Mouse (Mus musculus) spleen, adult 12 weeks (tissue): ENCODE results near the gene Pla2g2c.

ENCODE experiments used
- DNase-seq: peaks from one replicate; pipeline ENCODE4 v3.0.0; 2022; ENCODE audit warnings: low spot score

Gene Pla2g2c

DNA sequence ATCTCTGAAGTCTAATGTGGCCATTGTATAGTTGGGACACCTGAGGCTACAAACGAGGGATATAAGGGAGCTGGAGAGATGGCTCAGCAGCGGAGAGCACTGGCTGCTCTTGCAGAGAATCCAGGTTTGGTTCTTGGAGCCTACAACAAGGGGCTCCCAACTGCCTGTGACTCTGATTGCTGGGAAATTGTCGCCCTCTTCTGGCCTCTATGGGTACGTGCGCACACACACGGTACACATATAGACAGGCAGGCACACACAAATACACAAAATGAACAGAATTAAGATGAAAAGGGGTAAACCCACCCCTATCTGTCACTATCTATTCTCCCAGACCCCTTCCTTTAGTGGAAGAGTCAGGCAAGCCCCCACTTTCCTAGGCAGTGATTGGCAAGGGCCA lies 28.0 kb downstream of the Pla2g2c start:
- DNase-seq, result no peak

GRCm38 (mm10) chr4:138753608-138754007 lies 29.0 kb downstream of the Pla2g2c start:
- no peak for DNase-seq

- no peak for DNase-seq
Observed at GRCm38 (mm10) chr4:138754432-138754831, 29.8 kb downstream of the Pla2g2c start.

- DNase-seq, result no peak
Observed at GRCm38 (mm10) chr4:138755439-138755838, 30.8 kb downstream of the Pla2g2c start.

- DNase-seq, result no peak
Observed at GRCm38 (mm10) chr4:138755983-138756382, 31.4 kb downstream of the Pla2g2c start.

- DNase-seq, result no peak
Observed at GRCm38 (mm10) chr4:138757416-138757815, 32.8 kb downstream of the Pla2g2c start, which contains the start of gene Pla2g2f. Gene Pla2g2f (minus strand): TSS chr4:138757626.

DNA sequence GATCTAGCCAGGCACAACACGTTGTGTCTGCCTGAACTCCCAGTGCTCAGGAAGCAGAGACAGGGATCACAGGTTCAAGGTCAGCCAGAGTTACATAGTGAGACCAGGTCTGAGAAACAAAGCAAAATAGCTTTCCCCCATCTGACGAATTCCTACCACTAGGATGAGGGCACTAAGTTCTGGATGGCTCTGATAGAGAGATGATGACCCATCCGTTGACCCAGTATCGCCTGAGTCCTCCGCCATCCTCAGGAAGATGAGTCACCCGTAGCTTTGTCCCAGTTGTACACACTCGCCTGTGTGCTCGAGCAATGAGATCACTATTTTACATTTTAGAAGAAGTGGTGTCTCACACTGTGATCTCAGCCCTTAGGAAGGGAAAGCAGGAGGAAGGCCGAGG lies 37.7 kb downstream of the Pla2g2c start:
- DNase-seq, result no peak

DNA sequence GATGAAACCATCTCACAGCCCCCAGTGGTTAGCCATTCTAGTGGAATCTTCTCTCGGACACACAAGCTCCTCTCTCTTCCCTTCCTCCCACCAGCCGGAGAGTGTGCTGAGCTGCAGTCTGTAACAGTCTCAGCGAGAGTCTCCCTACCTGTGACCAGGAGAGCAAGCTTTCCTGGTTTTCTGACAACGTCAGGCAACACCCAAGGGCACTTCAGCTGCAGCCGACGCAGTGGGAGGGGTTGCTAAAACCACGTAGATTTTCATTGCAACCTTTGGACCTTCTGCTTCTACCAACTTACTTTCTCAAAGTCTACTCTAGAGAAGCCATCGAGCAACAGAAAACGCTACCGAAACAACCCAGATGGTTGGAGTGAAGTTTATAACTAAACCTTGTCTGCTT lies 47.4 kb downstream of the Pla2g2c start:
- no peak for DNase-seq

- no peak for DNase-seq
Observed at GRCm38 (mm10) chr4:138772386-138772785, 47.8 kb downstream of the Pla2g2c start.

- DNase-seq, result no peak
Observed at GRCm38 (mm10) chr4:138775435-138775834, 50.8 kb downstream of the Pla2g2c start, which contains the start of gene Pla2g2d. Gene Pla2g2d (plus strand): TSS chr4:138775735.

DNA sequence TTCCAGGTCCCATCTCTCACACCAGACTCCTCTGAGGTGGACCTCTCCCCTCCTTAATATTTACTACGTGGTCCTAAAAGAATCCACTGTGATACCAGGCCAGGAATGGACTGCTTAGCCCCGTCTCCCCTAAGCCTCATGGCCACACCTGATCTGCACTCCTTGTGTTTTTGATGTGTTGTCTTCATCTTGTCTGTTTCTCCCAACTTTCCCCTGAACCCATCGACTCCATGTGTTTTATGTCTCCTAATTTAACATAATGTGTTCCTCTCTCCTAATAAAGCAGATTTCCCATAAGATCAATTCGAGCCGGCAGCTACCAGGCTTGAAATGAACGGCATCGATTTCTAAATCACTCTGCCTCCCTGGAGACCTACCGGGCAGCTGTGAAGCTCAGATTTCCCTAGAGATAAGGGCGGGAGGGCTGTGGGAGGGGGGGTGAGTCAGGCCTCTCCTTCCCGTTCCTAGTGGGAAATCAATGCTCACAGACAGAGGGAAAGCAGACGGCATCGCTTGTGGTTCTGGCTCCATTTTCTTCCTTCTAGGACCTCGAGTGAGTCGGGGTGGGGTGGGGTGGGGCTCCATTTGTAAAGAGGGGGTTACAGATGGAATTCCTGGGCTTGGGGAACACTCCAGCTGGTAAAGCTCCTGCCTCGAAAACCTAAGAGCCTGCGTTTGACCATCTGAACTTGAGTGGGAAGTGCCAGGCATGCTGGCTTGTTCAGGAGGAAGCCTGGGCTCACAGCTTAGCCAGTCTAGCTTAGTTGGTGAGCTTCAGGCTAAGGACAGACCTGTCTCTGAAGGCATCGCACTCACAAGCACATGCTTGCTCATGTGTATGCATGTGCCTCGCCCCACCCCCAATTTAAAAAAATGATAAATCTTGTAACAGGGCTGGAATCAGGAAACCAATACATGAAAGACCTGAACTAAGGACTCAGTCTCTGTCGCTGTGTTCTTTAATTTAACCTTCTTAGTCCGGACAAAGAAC lies 53.1 kb downstream of the Pla2g2c start:
- no peak for DNase-seq

- DNase-seq, result no peak
Observed at GRCm38 (mm10) chr4:138780300-138780699, 55.7 kb downstream of the Pla2g2c start.

DNA sequence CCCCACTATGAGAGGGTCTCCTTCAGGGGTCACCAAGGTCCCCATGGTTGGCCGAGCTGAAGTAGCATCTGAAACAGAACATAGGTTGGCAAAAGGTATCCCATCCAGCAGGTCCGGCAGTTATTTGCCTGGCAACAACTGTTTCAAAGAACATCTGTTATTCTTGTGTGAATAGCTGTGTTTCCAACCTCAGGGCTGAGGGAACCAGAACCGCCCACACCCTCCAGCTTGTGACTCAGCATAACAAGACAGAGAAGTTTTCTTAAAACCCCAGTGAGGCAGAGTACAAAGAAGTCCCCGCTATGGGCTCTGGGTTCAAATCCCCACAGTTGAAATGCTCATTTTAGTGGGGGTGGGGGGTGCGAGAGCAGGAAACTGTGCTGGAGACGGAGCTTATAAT lies 57.5 kb downstream of the Pla2g2c start:
- DNase-seq, result no peak

DNA sequence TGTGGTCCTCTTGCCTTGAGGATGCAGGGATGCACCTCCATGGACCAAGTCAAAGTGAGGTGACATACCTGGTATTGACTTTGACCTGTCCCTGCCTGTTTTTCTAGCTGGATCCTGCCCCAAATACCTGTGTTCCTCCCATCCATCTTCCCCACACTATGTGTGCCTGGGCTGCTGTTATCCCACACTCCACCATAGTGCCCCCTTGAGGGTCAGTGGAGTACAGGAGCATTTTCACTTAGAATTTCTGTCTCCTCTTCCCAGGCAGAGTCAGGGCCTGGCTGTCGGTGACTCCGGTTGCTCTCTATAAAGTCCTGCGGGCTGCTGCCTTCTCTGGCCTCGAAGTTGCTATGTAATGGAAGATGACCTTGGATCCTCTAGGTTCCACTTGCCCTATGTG lies 61.1 kb downstream of the Pla2g2c start:
- no peak for DNase-seq

- DNase-seq, result no peak
Observed at GRCm38 (mm10) chr4:138786141-138786540, 61.5 kb downstream of the Pla2g2c start.

DNA sequence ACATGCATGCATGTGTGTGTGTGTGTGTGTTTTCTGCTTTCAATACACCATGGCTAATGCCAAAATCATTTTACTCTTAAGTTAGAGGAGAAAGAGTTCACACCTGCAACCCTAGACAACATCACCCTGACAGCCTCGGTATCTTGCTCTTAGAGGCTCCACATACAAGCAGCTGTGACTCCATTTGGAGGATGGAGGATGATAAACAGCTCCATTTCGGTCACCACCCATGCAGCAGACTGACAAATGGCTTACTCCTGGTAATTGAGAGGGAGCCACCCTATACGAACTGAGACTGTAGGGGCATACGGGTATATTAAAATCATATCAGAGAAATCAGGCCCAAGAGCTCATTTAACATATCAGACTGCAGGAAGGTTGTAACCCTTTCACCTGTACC lies 63.8 kb downstream of the Pla2g2c start:
- no peak for DNase-seq

GRCm38 (mm10) chr4:138791452-138791851 lies 66.9 kb downstream of the Pla2g2c start:
- no peak for DNase-seq

- DNase-seq, result no peak
Observed at GRCm38 (mm10) chr4:138792599-138792998, 68.0 kb downstream of the Pla2g2c start.

DNA sequence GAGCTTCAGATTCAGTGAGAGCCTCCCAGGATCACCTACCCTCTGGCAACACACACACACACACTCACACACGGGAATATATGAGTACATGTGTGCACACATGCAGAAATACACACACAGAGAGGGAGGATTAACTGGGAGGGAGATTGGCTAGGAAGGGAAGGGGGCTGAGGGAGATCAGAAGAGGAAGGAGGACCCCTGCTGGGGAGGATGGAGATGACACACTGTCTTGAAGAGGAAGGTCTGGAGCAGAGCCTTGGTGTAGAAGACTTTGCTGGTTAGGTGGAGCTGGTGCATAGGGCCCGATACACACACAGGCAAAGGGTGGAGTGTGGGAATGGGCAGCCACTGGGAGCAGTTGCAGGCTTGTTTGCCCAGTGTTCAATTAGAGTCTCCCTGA lies 68.7 kb downstream of the Pla2g2c start:
- no peak for DNase-seq

DNA sequence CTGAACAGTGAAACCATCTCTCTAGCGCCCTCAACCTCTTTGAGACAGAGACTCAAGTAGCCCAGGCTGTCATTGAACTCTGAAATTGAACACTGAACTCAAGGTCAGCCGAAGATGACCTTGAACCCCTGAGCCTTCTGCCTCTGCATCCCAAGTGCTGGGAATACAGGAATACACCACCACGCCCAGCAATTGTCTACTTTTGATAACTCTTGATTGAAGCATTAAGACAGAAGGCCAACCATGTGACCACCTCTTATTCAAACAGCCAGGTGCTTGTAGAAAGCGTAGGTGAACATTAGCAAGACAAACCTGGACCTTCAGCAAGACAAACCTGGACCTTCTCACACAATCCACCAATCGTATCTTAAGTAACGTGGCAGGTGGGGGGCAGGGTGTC lies 69.8 kb downstream of the Pla2g2c start:
- DNase-seq, result no peak
